Mouse (Mus musculus): ENCODE measurements at regions not wholly inside any gene's neighbourhood (a gene's known extent, or its start where the extent isn't known, plus 50 kb on each side); places are given as distances from the start of the nearest gene placed in this dataset.

- Histone ChIP-seq H3K4me2 (replicated peaks) (no peak overlapping the region), H3K36me3 (no peaks in the 10 kb centered on the region), H3K9ac (no peak overlapping the region), H3K4me1 (no peaks in the 10 kb centered on the region), H3K27ac (replicated peaks) (no peak overlapping the region), H3K9me3 (replicated peaks) (no peaks in the 10 kb centered on the region), H3K4me3 (replicated peaks) (no peak overlapping the region), H3K27me3 (no peaks in the 10 kb centered on the region)
- no peak for ATAC-seq (ENCODE audit: insufficient number of reproducible peaks, low FRiP score, low TSS enrichment, low read depth)
- 88% methylated on average over 1 of the region's 1 CpGs for WGBS
Measured at GRCm38 (mm10) chr14:73730796-73731195, 69.8 kb downstream of the Gm21750 start.

DNA sequence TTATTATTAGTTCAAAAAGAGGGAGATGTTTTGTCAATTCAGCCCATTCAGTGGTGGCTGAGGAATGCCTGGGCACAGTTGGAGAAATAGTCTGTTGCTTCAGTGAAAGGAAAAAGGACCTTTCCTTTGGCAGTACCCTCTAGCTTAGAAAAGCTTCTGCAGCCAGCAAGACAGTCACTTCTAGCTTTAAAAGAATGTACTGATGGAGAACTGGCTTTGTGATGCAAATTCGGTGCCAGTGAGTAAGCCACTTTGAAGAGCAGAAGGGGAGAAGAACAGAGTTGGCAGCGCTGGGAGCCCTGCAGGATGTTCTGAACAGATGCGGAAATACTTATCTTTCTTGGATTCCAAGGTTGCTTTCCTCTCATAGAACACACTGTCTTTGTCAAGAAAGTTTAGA, 71.1 kb downstream of the Gm21750 start:
- H3K27ac ChIP-seq (replicated peaks): no peak overlapping the region
- no peaks in the 10 kb centered on the region for H3K36me3 ChIP-seq
- no peak overlapping the region for H3K4me2 ChIP-seq (replicated peaks)
- H3K9ac ChIP-seq: no peak overlapping the region
- H3K4me1 ChIP-seq: no peaks in the 10 kb centered on the region
- H3K27me3 ChIP-seq: no peaks in the 10 kb centered on the region
- 44% methylated on average over 3 of the region's 3 CpGs for WGBS
- ATAC-seq (ENCODE audit: insufficient number of reproducible peaks, low FRiP score, low TSS enrichment, low read depth): no peak
- H3K9me3 ChIP-seq (replicated peaks): no peaks in the 10 kb centered on the region
- no peak overlapping the region for H3K4me3 ChIP-seq (replicated peaks)

GRCm38 (mm10) chr14:73750790-73751189, 89.8 kb downstream of the Gm21750 start:
- Histone ChIP-seq H3K4me1 (no peaks in the 10 kb centered on the region), H3K27me3 (no peaks in the 10 kb centered on the region)

DNA sequence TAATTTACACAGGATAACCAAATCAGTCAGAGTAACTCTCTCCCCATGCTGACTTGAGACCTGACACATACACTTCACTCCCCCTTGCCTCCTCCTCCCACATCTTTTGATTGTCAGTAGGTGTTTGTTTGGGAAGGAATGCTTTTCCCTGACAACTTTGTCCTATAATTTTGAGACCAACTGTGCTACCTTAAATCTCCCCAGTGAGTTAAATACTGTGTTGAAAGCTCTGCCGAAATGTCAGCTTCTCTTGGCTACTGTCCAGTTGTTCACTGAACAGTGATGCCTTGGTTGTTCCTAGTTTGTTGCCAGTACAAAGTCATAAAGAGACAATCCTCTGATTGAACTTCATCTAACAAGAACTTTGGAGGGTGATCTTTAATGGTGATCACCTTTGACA, 99.0 kb downstream of the Gm21750 start:
- no peak overlapping the region for H3K4me3 ChIP-seq (replicated peaks)
- no peaks in the 10 kb centered on the region for H3K9me3 ChIP-seq (replicated peaks)
- no peak overlapping the region for H3K27ac ChIP-seq (replicated peaks)
- H3K9ac ChIP-seq: no peak overlapping the region
- H3K27me3 ChIP-seq: no peaks in the 10 kb centered on the region
- H3K36me3 ChIP-seq: no peaks in the 10 kb centered on the region
- H3K4me2 ChIP-seq (replicated peaks): no peak overlapping the region
- no peaks in the 10 kb centered on the region for H3K4me1 ChIP-seq
- ATAC-seq (ENCODE audit: insufficient number of reproducible peaks, low FRiP score, low TSS enrichment, low read depth): no peak
- WGBS: 45% methylated on average over 1 of the region's 1 CpGs

More at GRCm38 (mm10) chr14:73750790-73751189, 89.8 kb downstream of the Gm21750 start:
- no peak for ATAC-seq (ENCODE audit: insufficient number of reproducible peaks, low FRiP score, low TSS enrichment, low read depth)
- no peaks in the 10 kb centered on the region for H3K9me3 ChIP-seq (replicated peaks)
- no peaks in the 10 kb centered on the region for H3K36me3 ChIP-seq
- 87% methylated on average over 6 of the region's 6 CpGs for WGBS
- H3K4me2 ChIP-seq (replicated peaks): no peak overlapping the region
- no peak overlapping the region for H3K9ac ChIP-seq
- no peak overlapping the region for H3K27ac ChIP-seq (replicated peaks)
- H3K4me3 ChIP-seq (replicated peaks): no peak overlapping the region

DNA sequence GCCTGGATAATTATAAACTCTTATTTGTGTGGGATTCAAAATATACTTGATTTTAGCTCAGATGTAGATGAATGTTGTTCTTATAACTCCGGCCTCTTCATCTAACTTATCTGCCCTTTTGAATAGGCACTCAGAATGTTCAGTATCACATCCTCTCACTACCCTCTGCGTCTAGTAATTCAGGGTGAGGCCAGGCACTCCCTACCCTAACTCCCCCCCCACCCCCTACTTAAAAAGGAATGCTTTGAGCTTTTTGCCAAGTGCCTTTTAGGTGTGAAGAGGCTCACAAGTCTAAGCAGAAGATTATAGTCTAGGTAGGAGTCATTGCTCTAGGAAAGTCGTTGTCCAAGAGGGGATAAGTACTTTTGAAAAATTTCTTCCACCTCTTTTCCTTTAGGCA, 111.9 kb downstream of the Gm21750 start:
- ATAC-seq (ENCODE audit: insufficient number of reproducible peaks, low FRiP score, low TSS enrichment, low read depth): no peak
- Histone ChIP-seq H3K27me3 (no peaks in the 10 kb centered on the region), H3K9ac (no peak overlapping the region), H3K4me3 (replicated peaks) (no peak overlapping the region), H3K4me2 (replicated peaks) (no peak overlapping the region), H3K9me3 (replicated peaks) (no peaks in the 10 kb centered on the region), H3K27ac (replicated peaks) (no peak overlapping the region), H3K4me1 (no peaks in the 10 kb centered on the region), H3K36me3 (no peaks in the 10 kb centered on the region)
- 58% methylated on average over 3 of the region's 3 CpGs for WGBS

- Histone ChIP-seq H3K4me3 (replicated peaks) (no peak overlapping the region), H3K9me3 (replicated peaks) (no peaks in the 10 kb centered on the region), H3K4me2 (replicated peaks) (no peak overlapping the region), H3K9ac (no peak overlapping the region), H3K4me1 (no peaks in the 10 kb centered on the region), H3K27ac (replicated peaks) (no peak overlapping the region), H3K36me3 (no peaks in the 10 kb centered on the region), H3K27me3 (no peaks in the 10 kb centered on the region)
- WGBS: 18% methylated on average over 1 of the region's 1 CpGs
- no peak for ATAC-seq (ENCODE audit: insufficient number of reproducible peaks, low FRiP score, low TSS enrichment, low read depth)
Measured at GRCm38 (mm10) chr14:73773810-73774209, 112.8 kb downstream of the Gm21750 start.

- no peak for ATAC-seq (ENCODE audit: insufficient number of reproducible peaks, low FRiP score, low TSS enrichment, low read depth)
Measured at GRCm38 (mm10) chr14:73776066-73776465, 115.0 kb downstream of the Gm21750 start.

DNA sequence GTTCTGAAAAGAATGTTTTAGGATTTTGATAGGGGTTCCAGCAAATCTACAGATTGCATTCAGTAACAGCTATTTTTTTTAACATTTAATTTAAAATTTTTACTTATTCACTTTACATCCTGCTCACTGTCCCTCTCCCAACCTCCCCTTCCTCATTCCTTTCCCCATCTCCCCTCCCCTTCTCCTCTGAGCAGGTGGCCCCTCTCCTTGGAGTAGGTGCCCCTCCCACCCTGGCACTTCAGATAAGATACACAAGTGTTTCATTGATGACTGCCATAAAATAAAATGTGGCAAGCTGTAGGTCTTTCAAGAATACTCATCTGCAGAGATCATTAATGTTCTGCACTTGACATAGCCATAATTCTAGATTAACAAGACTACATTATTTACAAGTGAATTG, 146.1 kb downstream of the Gm21750 start:
- ATAC-seq (ENCODE audit: insufficient number of reproducible peaks, low FRiP score, low TSS enrichment, low read depth): no peak
- Histone ChIP-seq H3K27ac (replicated peaks) (no peak overlapping the region), H3K36me3 (no peaks in the 10 kb centered on the region), H3K4me3 (replicated peaks) (no peak overlapping the region), H3K27me3 (no peaks in the 10 kb centered on the region), H3K9me3 (replicated peaks) (no peaks in the 10 kb centered on the region), H3K9ac (no peak overlapping the region), H3K4me1 (no peaks in the 10 kb centered on the region), H3K4me2 (replicated peaks) (no peak overlapping the region)

More at GRCm38 (mm10) chr14:73776066-73776465, 115.0 kb downstream of the Gm21750 start:
- H3K4me3 ChIP-seq (replicated peaks): no peak overlapping the region
- no peak overlapping the region for H3K9ac ChIP-seq
- H3K27me3 ChIP-seq: no peaks in the 10 kb centered on the region
- H3K9me3 ChIP-seq (replicated peaks): no peaks in the 10 kb centered on the region
- 18% methylated on average over 1 of the region's 1 CpGs for WGBS
- H3K4me2 ChIP-seq (replicated peaks): no peak overlapping the region
- no peak overlapping the region for H3K27ac ChIP-seq (replicated peaks)
- no peaks in the 10 kb centered on the region for H3K4me1 ChIP-seq
- H3K36me3 ChIP-seq: no peaks in the 10 kb centered on the region

DNA sequence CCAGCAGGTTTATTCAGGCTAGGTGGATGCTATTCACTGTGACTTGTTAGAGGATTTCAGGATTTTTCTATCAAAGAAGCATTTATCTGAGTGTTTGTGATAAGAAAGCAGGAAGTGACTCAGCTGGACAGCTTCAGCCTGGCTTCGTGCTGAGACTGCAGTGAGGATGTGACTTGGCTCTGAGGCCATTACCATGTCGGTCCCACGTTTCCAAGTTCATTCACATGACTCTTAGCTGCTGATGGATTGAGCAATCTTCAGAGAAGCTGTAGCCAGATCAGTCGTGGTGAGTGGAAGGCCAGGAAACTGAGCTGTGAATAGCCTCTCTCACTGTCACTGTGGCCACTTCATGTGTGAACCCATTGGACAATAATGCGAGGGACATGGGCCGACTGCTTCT, 177.9 kb downstream of the Gm21750 start:
- no peak overlapping the region for H3K4me2 ChIP-seq (replicated peaks)

GRCm38 (mm10) chr14:73861782-73862181, 200.8 kb downstream of the Gm21750 start:
- H3K27ac ChIP-seq (replicated peaks): no peak overlapping the region
- WGBS: 22% methylated on average over 2 of the region's 2 CpGs
- H3K27me3 ChIP-seq: no peaks in the 10 kb centered on the region
- H3K36me3 ChIP-seq: no peaks in the 10 kb centered on the region
- no peak overlapping the region for H3K4me2 ChIP-seq (replicated peaks)
- H3K4me1 ChIP-seq: no peaks in the 10 kb centered on the region
- no peak overlapping the region for H3K4me3 ChIP-seq (replicated peaks)
- H3K9me3 ChIP-seq (replicated peaks): no peaks in the 10 kb centered on the region
- no peak for ATAC-seq (ENCODE audit: insufficient number of reproducible peaks, low FRiP score, low TSS enrichment, low read depth)
- no peak overlapping the region for H3K9ac ChIP-seq

More for the DNA sequence above, 177.9 kb downstream of the Gm21750 start:
- no peak overlapping the region for H3K27ac ChIP-seq (replicated peaks)
- no peaks in the 10 kb centered on the region for H3K9me3 ChIP-seq (replicated peaks)
- H3K36me3 ChIP-seq: no peaks in the 10 kb centered on the region
- WGBS: 74% methylated on average over 6 of the region's 6 CpGs
- no peak overlapping the region for H3K9ac ChIP-seq
- H3K4me3 ChIP-seq (replicated peaks): no peak overlapping the region
- no peaks in the 10 kb centered on the region for H3K27me3 ChIP-seq
- no peaks in the 10 kb centered on the region for H3K4me1 ChIP-seq
- ATAC-seq (ENCODE audit: insufficient number of reproducible peaks, low FRiP score, low TSS enrichment, low read depth): no peak

- Histone ChIP-seq H3K27me3 (no peaks in the 10 kb centered on the region), H3K9me3 (replicated peaks) (no peaks in the 10 kb centered on the region), H3K27ac (replicated peaks) (no peak overlapping the region), H3K4me1 (no peaks in the 10 kb centered on the region), H3K4me2 (replicated peaks) (no peak overlapping the region), H3K9ac (no peak overlapping the region), H3K4me3 (replicated peaks) (no peak overlapping the region), H3K36me3 (no peaks in the 10 kb centered on the region)
- ATAC-seq (ENCODE audit: insufficient number of reproducible peaks, low FRiP score, low TSS enrichment, low read depth): no peak
Measured at GRCm38 (mm10) chr14:73874337-73874736, 213.3 kb downstream of the Gm21750 start.

- no peak for ATAC-seq (ENCODE audit: insufficient number of reproducible peaks, low FRiP score, low TSS enrichment, low read depth)
- no peaks in the 10 kb centered on the region for H3K27me3 ChIP-seq
- no peak overlapping the region for H3K27ac ChIP-seq (replicated peaks)
- no peak overlapping the region for H3K4me2 ChIP-seq (replicated peaks)
- no peaks in the 10 kb centered on the region for H3K9me3 ChIP-seq (replicated peaks)
- no peaks in the 10 kb centered on the region for H3K36me3 ChIP-seq
- H3K4me3 ChIP-seq (replicated peaks): no peak overlapping the region
- WGBS: 71% methylated on average over 3 of the region's 3 CpGs
- H3K9ac ChIP-seq: no peak overlapping the region
- H3K4me1 ChIP-seq: no peaks in the 10 kb centered on the region
Measured at GRCm38 (mm10) chr14:73875916-73876315, 214.9 kb downstream of the Gm21750 start.
